10 mouse cellular contexts compared by ENCODE assay signal in genomic region chr1:136362567-136362966, GRCm38 (mm10). TPM values are rescaled to one million over a fixed set of nuclear protein-coding genes. Genes with fewer than 3 reads are reported as not detected.
DNase-seq lines count a peak whose midpoint lies in the region; ATAC-seq lines count a peak whose summit lies in the region.
"Had no signal": no experiment of that assay in that cellular context is flagged by ENCODE, and none has a peak within 500 bp of the region (broad histone marks: within the 10 kb centered on the region; RNA-seq: fewer than 3 reads in every experiment).

No protein-coding gene starts in this region.

- H3K4me2 ChIP-seq in forebrain, embryonic 13.5 days = peak overlapping the region; percentile 22; the same call in 1 of the 2 replicates
- H3K4me2 ChIP-seq: heart, embryonic 15.5 days had no signal

- H3K9me3 ChIP-seq in forebrain, embryonic 13.5 days (replicated peaks) = no peaks in the 10 kb centered on the region
- H3K9me3 ChIP-seq: heart, embryonic 15.5 days had no signal

- intact Hi-C loops in left cerebral cortex, postnatal 4 days (cut with DNase I) = no loop called here

- no peaks in the 10 kb centered on the region for H3K27me3 ChIP-seq in forebrain, embryonic 13.5 days
- H3K27me3 ChIP-seq: heart, embryonic 15.5 days had no signal

- H3K27ac ChIP-seq in forebrain, embryonic 13.5 days = 0 out of 2 replicates have a peak overlapping the region, but pooled peaks have one; percentile 37
- H3K27ac ChIP-seq: heart, embryonic 15.5 days had no signal

- H3K36me3 ChIP-seq in forebrain, embryonic 13.5 days (ENCODE audit: poor library complexity, severe bottlenecking) = no peaks in the 10 kb centered on the region
- H3K36me3 ChIP-seq: heart, embryonic 15.5 days had no signal

- 17% methylated on average over 8 of the region's 8 CpGs for WGBS in forebrain, embryonic 13.5 days

- no peak overlapping the region for H3K9ac ChIP-seq in forebrain, embryonic 13.5 days
- H3K9ac ChIP-seq: heart, embryonic 15.5 days had no signal

- peak; percentile 22 for DNase-seq in right cerebral cortex, adult 18-20 months
- DNase-seq in right cerebral cortex, adult 2 months (ENCODE audit: low spot score in 2 of 2) = no peak
- DNase-seq in left cerebral cortex, postnatal 4 days = peak; percentile 39
- DNase-seq in B cell, adult 2 months = no peak
- no peak for DNase-seq in spleen, postnatal 10 days (ENCODE audit: low spot score in 2 of 2)
- no peak for DNase-seq in kidney, adult 9 months
- DNase-seq: adrenal gland, postnatal 36 days; kidney, postnatal 36 days had no signal

- no peak overlapping the region for H3K4me3 ChIP-seq in forebrain, embryonic 13.5 days
- H3K4me3 ChIP-seq: heart, embryonic 15.5 days had no signal

- ATAC-seq in forebrain, embryonic 13.5 days = peak; percentile 82

- H3K4me1 ChIP-seq in forebrain, embryonic 13.5 days = peaks cover 20% of the 10 kb centered on the region
- H3K4me1 ChIP-seq: heart, embryonic 15.5 days had no signal

RNA-seq across cellular contexts. Expression of gene Camsap2, which starts 16.7 kb away (rescaled TPM):
- polyA plus RNA-seq in forebrain, embryonic 13.5 days (2015; fragmentation: Nextera tagmentation; extraction: Ambion mirVana) = 22.1 and 23.3 TPM in 2 replicates
- total RNA-seq in left cerebral cortex, postnatal 4 days (2021) = 100 to 1,000 TPM; 153 to 159 TPM

RNA-seq across cellular contexts. Expression of gene Ddx59, which starts 52.5 kb away (rescaled TPM):
- polyA plus RNA-seq in forebrain, embryonic 13.5 days (2015; fragmentation: Nextera tagmentation; extraction: Ambion mirVana) = 18.2 and 20.7 TPM in 2 replicates
- 10 to 100 TPM; 11.2 to 14.1 TPM for total RNA-seq in left cerebral cortex, postnatal 4 days (2021)

Comparison
In these comparisons a context has a peak if more than half of its experiments do, and no peak if none do; other contexts are left out.
1. DNase-seq: peak in right cerebral cortex, adult 18-20 months (single experiment) and left cerebral cortex, postnatal 4 days (single experiment); none in right cerebral cortex, adult 2 months (0 of 2), B cell, adult 2 months (0 of 2), spleen, postnatal 10 days (0 of 2) and kidney, adult 9 months (single experiment).